ENCODE assay signal across 9 mouse cellular contexts in the genomic region with DNA sequence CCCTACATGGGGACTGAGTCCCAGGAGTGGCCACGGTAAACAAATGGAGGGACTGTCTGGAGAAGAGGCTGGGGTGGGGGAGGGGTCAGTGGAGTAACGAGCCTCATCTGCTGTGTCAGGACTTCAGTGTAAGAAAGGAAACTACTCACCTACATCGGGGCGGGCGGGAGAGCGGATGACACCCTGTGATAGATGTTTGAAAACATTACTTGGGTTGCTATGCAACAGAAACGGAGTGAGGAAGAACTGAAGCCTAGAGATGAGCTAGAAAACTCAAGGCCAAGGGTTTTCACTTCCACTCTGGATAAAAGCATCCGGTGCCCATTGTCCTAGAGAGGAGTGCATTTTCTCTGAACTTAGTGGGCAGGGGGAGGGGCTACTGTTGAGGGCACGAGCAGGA. TPM values are rescaled to one million over a fixed set of nuclear protein-coding genes. Genes with fewer than 3 reads are reported as not detected.
DNase-seq lines count a peak whose midpoint lies in the region; ATAC-seq and TF ChIP-seq lines count a peak whose summit lies in the region.
"Had no signal": no experiment of that assay in that cellular context is flagged by ENCODE, and none has a peak within 500 bp of the region (broad histone marks: within the 10 kb centered on the region; RNA-seq: fewer than 3 reads in every experiment).

No protein-coding gene starts in this region.

- DNase-seq in liver, embryonic 13.5 days: no peak
- no peak for DNase-seq in liver, embryonic 11.5 days (ENCODE audit: low spot score)
- peak; percentile 41 for DNase-seq in ZHBTc4 (ENCODE audit: low read depth, low spot score)
- no peak for DNase-seq in left cerebral cortex, adult 2 months (ENCODE audit: extremely low spot score in 1 of 2, low spot score in 2 of 2)
- no peak for DNase-seq in testis, postnatal 10 days (ENCODE audit: low spot score)
- no peak for DNase-seq in left cerebral cortex, adult 18-20 months (ENCODE audit: low spot score in 2 of 2)

- ATAC-seq in liver, embryonic 13.5 days (ENCODE audit: low read depth): peak; percentile 43; the same call in 1 of the 2 replicates
- no peak for ATAC-seq in liver, embryonic 11.5 days (replicated peaks; ENCODE audit: low FRiP score)
- peak; percentile 94 for ATAC-seq in inflammation-experienced regulatory T-cells, adult 6 months
- peak; percentile 69 for ATAC-seq in neutrophil, adult 5-6 weeks (ENCODE audit: extremely low read depth, insufficient number of reproducible peaks, low FRiP score, poor library complexity, severe bottlenecking)

- no peak overlapping the region for H3K9ac ChIP-seq in liver, embryonic 13.5 days
- no peak overlapping the region for H3K9ac ChIP-seq in liver, embryonic 11.5 days (ENCODE audit: low read depth, low read length)
- H3K9ac ChIP-seq: limb, embryonic 12.5 days had no signal

- intact Hi-C loops in left cerebral cortex, adult 2 months (cut with DNase I): no loop called here

- H3K36me3 ChIP-seq in liver, embryonic 13.5 days: no peaks in the 10 kb centered on the region
- H3K36me3 ChIP-seq in liver, embryonic 11.5 days (ENCODE audit: control insufficient read depth, insufficient read depth, low read length): no peaks in the 10 kb centered on the region
- H3K36me3 ChIP-seq: limb, embryonic 12.5 days had no signal

- no peaks in the 10 kb centered on the region for H3K9me3 ChIP-seq in liver, embryonic 13.5 days (replicated peaks)
- no peaks in the 10 kb centered on the region for H3K9me3 ChIP-seq in liver, embryonic 11.5 days (ENCODE audit: control insufficient read depth, low read length)
- H3K9me3 ChIP-seq: limb, embryonic 12.5 days had no signal

- H3K4me2 ChIP-seq in liver, embryonic 13.5 days: no peak overlapping the region
- H3K4me2 ChIP-seq in liver, embryonic 11.5 days: no peak overlapping the region
- H3K4me2 ChIP-seq: limb, embryonic 12.5 days had no signal

- peaks cover 22% of the 10 kb centered on the region for H3K4me1 ChIP-seq in liver, embryonic 13.5 days (replicated peaks)
- no peaks in the 10 kb centered on the region for H3K4me1 ChIP-seq in liver, embryonic 11.5 days (replicated peaks; ENCODE audit: control insufficient read depth, insufficient read depth, low read length)
- H3K4me1 ChIP-seq: limb, embryonic 12.5 days had no signal

- TF ChIP-seq CTCF in left cerebral cortex, adult 2 months (IDR thresholded peaks at IDR 0.05): no peak

- H3K27ac ChIP-seq in liver, embryonic 13.5 days: no peak overlapping the region
- H3K27ac ChIP-seq in liver, embryonic 11.5 days (ENCODE audit: low read depth, low read length): no peak overlapping the region
- H3K27ac ChIP-seq in left cerebral cortex, adult 2 months: no peak overlapping the region
- H3K27ac ChIP-seq: limb, embryonic 12.5 days had no signal

- H3K4me3 ChIP-seq in liver, embryonic 13.5 days (replicated peaks): no peak overlapping the region
- H3K4me3 ChIP-seq in liver, embryonic 11.5 days (ENCODE audit: low read depth, low read length): no peak overlapping the region
- no peak overlapping the region for H3K4me3 ChIP-seq in left cerebral cortex, adult 2 months
- H3K4me3 ChIP-seq: limb, embryonic 12.5 days had no signal

- WGBS in liver, embryonic 13.5 days (ENCODE audit: insufficient replicate concordance): 32% methylated on average over 9 of the region's 9 CpGs
- WGBS in liver, embryonic 11.5 days: 37% methylated on average over 9 of the region's 9 CpGs

- no peaks in the 10 kb centered on the region for H3K27me3 ChIP-seq in liver, embryonic 13.5 days
- no peaks in the 10 kb centered on the region for H3K27me3 ChIP-seq in liver, embryonic 11.5 days (replicated peaks; ENCODE audit: control insufficient read depth, insufficient read depth, low read length)

RNA-seq across cellular contexts. Expression of gene Cass4, which starts 6.3 kb away (rescaled TPM):
- polyA plus RNA-seq in liver, embryonic 13.5 days (2015; fragmentation: Nextera tagmentation; extraction: Ambion mirVana): 0.61 and 0.78 TPM in 2 replicates
- polyA plus RNA-seq in liver, embryonic 11.5 days (2014; fragmentation: Nextera tagmentation; extraction: Ambion mirVana): 1.1 and 1.5 TPM in 2 replicates
- 10 to 100 TPM in 2 of 3 experiments, 1 to 10 TPM in 1; 9.0 to 14.1 (median 10.6) TPM for polyA plus RNA-seq in inflammation-experienced regulatory T-cells, adult 6 months (2017; shearing (Covaris generic))
- total RNA-seq in neutrophil, adult 5-6 weeks (2017): 30.7 and 34.6 TPM in 2 replicates
- under 1 TPM; 0.16 to 0.43 TPM for total RNA-seq in left cerebral cortex, adult 2 months (2021)
- under 1 TPM; 0.35 to 0.42 TPM for total RNA-seq in left cerebral cortex, adult 18-20 months (2021)

RNA-seq across cellular contexts. Expression of gene Cstf1, which starts 29.4 kb away (rescaled TPM):
- 25.0 and 31.4 TPM in 2 replicates for polyA plus RNA-seq in liver, embryonic 13.5 days (2015; fragmentation: Nextera tagmentation; extraction: Ambion mirVana)
- 50.5 and 57.8 TPM in 2 replicates for polyA plus RNA-seq in liver, embryonic 11.5 days (2014; fragmentation: Nextera tagmentation; extraction: Ambion mirVana)
- polyA plus RNA-seq in inflammation-experienced regulatory T-cells, adult 6 months (2017; shearing (Covaris generic)): 10 to 100 TPM; 28.1 to 31.5 (median 28.8) TPM
- total RNA-seq in neutrophil, adult 5-6 weeks (2017): 16.8 and 18.4 TPM in 2 replicates
- 10 to 100 TPM; 22.1 to 23.8 TPM for total RNA-seq in left cerebral cortex, adult 2 months (2021)
- total RNA-seq in left cerebral cortex, adult 18-20 months (2021): 10 to 100 TPM; 20.4 to 23.4 TPM

RNA-seq across cellular contexts. Expression of gene Aurka, which starts 29.6 kb away (rescaled TPM):
- polyA plus RNA-seq in liver, embryonic 13.5 days (2015; fragmentation: Nextera tagmentation; extraction: Ambion mirVana): 142 and 172 TPM in 2 replicates
- 190 and 215 TPM in 2 replicates for polyA plus RNA-seq in liver, embryonic 11.5 days (2014; fragmentation: Nextera tagmentation; extraction: Ambion mirVana)
- 10 to 100 TPM in 1 of 3 experiments, 1 to 10 TPM in 2; 6.8 to 41.3 (median 7.5) TPM for polyA plus RNA-seq in inflammation-experienced regulatory T-cells, adult 6 months (2017; shearing (Covaris generic))
- total RNA-seq in neutrophil, adult 5-6 weeks (2017): 2.7 and 5.4 TPM in 2 replicates
- 1 to 10 TPM in 1 of 2 experiments, under 1 TPM in 1; 0.87 to 1.2 TPM for total RNA-seq in left cerebral cortex, adult 2 months (2021)
- 1 to 10 TPM in 1 of 2 experiments, under 1 TPM in 1; 0.70 to 1.0 TPM for total RNA-seq in left cerebral cortex, adult 18-20 months (2021)

RNA-seq across cellular contexts. Expression of gene Rtf2, which starts 40.5 kb away (rescaled TPM):
- 48.8 and 54.4 TPM in 2 replicates for polyA plus RNA-seq in liver, embryonic 13.5 days (2015; fragmentation: Nextera tagmentation; extraction: Ambion mirVana)
- polyA plus RNA-seq in liver, embryonic 11.5 days (2014; fragmentation: Nextera tagmentation; extraction: Ambion mirVana): 73.1 and 78.7 TPM in 2 replicates
- polyA plus RNA-seq in inflammation-experienced regulatory T-cells, adult 6 months (2017; shearing (Covaris generic)): 100 to 1,000 TPM; 125 to 139 (median 135) TPM
- total RNA-seq in neutrophil, adult 5-6 weeks (2017): 225 and 239 TPM in 2 replicates
- total RNA-seq in left cerebral cortex, adult 2 months (2021): 10 to 100 TPM; 71.6 to 75.9 TPM
- 10 to 100 TPM; 71.0 to 74.2 TPM for total RNA-seq in left cerebral cortex, adult 18-20 months (2021)

RNA-seq across cellular contexts. Expression of gene Fam210b, which starts 54.5 kb away (rescaled TPM):
- polyA plus RNA-seq in liver, embryonic 13.5 days (2015; fragmentation: Nextera tagmentation; extraction: Ambion mirVana): 131 and 149 TPM in 2 replicates
- 56.2 and 63.7 TPM in 2 replicates for polyA plus RNA-seq in liver, embryonic 11.5 days (2014; fragmentation: Nextera tagmentation; extraction: Ambion mirVana)
- 1 to 10 TPM; 7.7 to 9.5 (median 8.1) TPM for polyA plus RNA-seq in inflammation-experienced regulatory T-cells, adult 6 months (2017; shearing (Covaris generic))
- total RNA-seq in neutrophil, adult 5-6 weeks (2017): 4.9 and 6.1 TPM in 2 replicates
- 10 to 100 TPM; 10.9 to 12.6 TPM for total RNA-seq in left cerebral cortex, adult 2 months (2021)
- total RNA-seq in left cerebral cortex, adult 18-20 months (2021): 10 to 100 TPM; 12.0 to 12.3 TPM

Comparison
In these comparisons a context has a peak if more than half of its experiments do, and no peak if none do; other contexts are left out.
1. RNA of gene Cass4, which starts 6.3 kb away (total RNA-seq): 30.7 to 34.6 TPM in neutrophil, adult 5-6 weeks; 0.16 to 0.43 TPM in left cerebral cortex, adult 2 months and 0.35 to 0.42 TPM in left cerebral cortex, adult 18-20 months; every median in the first group is over 10 times any median in the second.